Mouse (Mus musculus): ENCODE results near the gene Padi6.
A peak's percentile ranks its signal among the peaks of the same experiment; 100 is the strongest.

Gene Padi6

GRCm38 (mm10) chr4:140688044-140688825 lies 54.2 kb downstream of the Padi6 start:
- no peak for DNase-seq (ENCODE audit: low read depth in 2 of 2, low spot score in 2 of 2)

- DNase-seq (ENCODE audit: low read depth in 2 of 2, low spot score in 2 of 2): no peak
Measured at GRCm38 (mm10) chr4:140684881-140685303, 57.6 kb downstream of the Padi6 start.

GRCm38 (mm10) chr4:140684141-140684871 lies 58.1 kb downstream of the Padi6 start:
- DNase-seq (ENCODE audit: low read depth in 2 of 2, low spot score in 2 of 2): no peak

- no peak for DNase-seq (ENCODE audit: low read depth in 2 of 2, low spot score in 2 of 2)
Measured at GRCm38 (mm10) chr4:140683608-140684007, 58.8 kb downstream of the Padi6 start.

- no peak for DNase-seq (ENCODE audit: low read depth in 2 of 2, low spot score in 2 of 2)
Measured at GRCm38 (mm10) chr4:140680731-140681397, 61.6 kb downstream of the Padi6 start.

- peak in 1 of 2 experiments; percentile 44 for DNase-seq (ENCODE audit: low read depth in 2 of 2, low spot score in 2 of 2)
Measured at GRCm38 (mm10) chr4:140679723-140680380, 62.6 kb downstream of the Padi6 start.

GRCm38 (mm10) chr4:140679038-140679437 lies 63.4 kb downstream of the Padi6 start:
- peak; percentile 9 to 26 for DNase-seq (ENCODE audit: low read depth in 2 of 2, low spot score in 2 of 2)

Data from CD8-positive naive resting alpha-beta T cell, adult 2 months (primary cell).